Mouse (Mus musculus): ENCODE data around the gene Rnase4. TPM values are rescaled to one million over a fixed set of nuclear protein-coding genes. Genes with fewer than 3 reads are reported as not detected.

The Rnase4 gene
- polyA plus RNA-seq, 1 experiment from 2014 or later, result 8.9 TPM

DNA sequence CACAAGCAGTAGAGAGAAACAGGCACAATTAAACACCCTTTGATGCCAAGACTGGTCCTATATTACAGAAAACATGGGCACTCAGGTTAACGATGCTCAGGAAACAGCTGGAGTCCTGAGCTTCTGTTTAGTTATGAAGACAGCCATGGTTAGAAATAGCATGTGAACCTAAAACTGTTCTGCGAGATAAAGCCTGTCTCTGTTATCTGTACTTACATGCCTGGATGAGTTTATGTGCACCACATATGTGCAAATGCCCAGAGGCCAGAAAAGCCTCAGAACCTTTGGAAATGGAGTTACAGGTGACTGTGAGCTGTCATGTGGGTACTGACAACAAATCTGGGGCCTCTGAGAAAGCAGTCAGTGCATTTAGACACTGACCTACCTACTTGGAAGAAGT lies 53.1 kb downstream of the Rnase4 start:
- no peaks in the 10 kb centered on the region for H3K27me3 ChIP-seq (ENCODE audit: insufficient read depth, poor library complexity, severe bottlenecking)
- no peak for DNase-seq (ENCODE audit: low spot score)
- H3K4me3 ChIP-seq, result no peak overlapping the region
- H3K9me3 ChIP-seq, result no peaks in the 10 kb centered on the region
- WGBS, result 62% methylated on average over 2 of the region's 2 CpGs
- no peaks in the 10 kb centered on the region for H3K36me3 ChIP-seq
- no peak overlapping the region for H3K27ac ChIP-seq
- 0 out of 2 replicates have a peak, but pooled peaks cover 6% of the 10 kb centered on the region for H3K4me1 ChIP-seq

DNA sequence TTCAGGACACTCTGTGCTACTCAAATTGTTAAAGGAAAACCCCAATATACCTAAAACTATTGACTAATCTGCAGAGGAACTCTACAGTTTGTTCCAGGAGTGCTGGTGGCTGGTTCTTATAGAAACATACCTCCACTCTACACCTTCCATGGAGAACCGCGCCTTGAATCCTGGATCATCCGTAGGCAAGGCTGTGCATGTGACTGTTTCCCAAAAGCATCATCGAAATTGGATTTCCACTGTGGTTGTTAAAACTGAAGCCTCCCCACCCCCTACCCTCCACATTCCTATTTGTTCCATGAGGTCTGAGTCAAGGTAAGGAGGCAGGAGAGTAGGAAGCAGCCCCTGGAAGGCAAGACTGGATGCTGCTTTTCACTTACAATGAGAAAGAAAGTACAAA lies 53.6 kb downstream of the Rnase4 start:
- Histone ChIP-seq H3K4me1 (0 out of 2 replicates have a peak, but pooled peaks cover 6% of the 10 kb centered on the region), H3K27ac (no peak overlapping the region), H3K4me3 (no peak overlapping the region), H3K9me3 (no peaks in the 10 kb centered on the region), H3K27me3 (ENCODE audit: insufficient read depth, poor library complexity, severe bottlenecking) (no peaks in the 10 kb centered on the region), H3K36me3 (no peaks in the 10 kb centered on the region)
- DNase-seq (ENCODE audit: low spot score), result no peak
- WGBS, result 92% methylated on average over 4 of the region's 4 CpGs

GRCm38 (mm10) chr14:51145521-51145920 lies 54.6 kb downstream of the Rnase4 start:
- H3K4me1 ChIP-seq, result 0 out of 2 replicates have a peak, but pooled peaks cover 6% of the 10 kb centered on the region
- H3K4me3 ChIP-seq, result no peak overlapping the region
- H3K27me3 ChIP-seq (ENCODE audit: insufficient read depth, poor library complexity, severe bottlenecking), result no peaks in the 10 kb centered on the region
- no peaks in the 10 kb centered on the region for H3K9me3 ChIP-seq
- H3K27ac ChIP-seq, result no peak overlapping the region
- H3K36me3 ChIP-seq, result no peaks in the 10 kb centered on the region
- DNase-seq (ENCODE audit: low spot score), result no peak
- 84% methylated on average over 6 of the region's 6 CpGs for WGBS

GRCm38 (mm10) chr14:51146685-51147084 lies 55.8 kb downstream of the Rnase4 start, which contains the start of gene Rnase1:
Gene Rnase1 (minus strand): TSS chr14:51146785.
- no peaks in the 10 kb centered on the region for H3K36me3 ChIP-seq
- no peak for DNase-seq (ENCODE audit: low spot score)
- 61% methylated on average over 2 of the region's 2 CpGs for WGBS
- no peak within 1 kb of the TSS for H3K4me3 ChIP-seq
- no peaks in the 10 kb centered on the region for H3K9me3 ChIP-seq
- H3K27me3 ChIP-seq (ENCODE audit: insufficient read depth, poor library complexity, severe bottlenecking), result no peaks in the 10 kb centered on the region
- no peak within 1 kb of the TSS for H3K27ac ChIP-seq
- H3K4me1 ChIP-seq, result 0 out of 2 replicates have a peak, but pooled peaks cover 6% of the 10 kb centered on the region

GRCm38 (mm10) chr14:51148006-51148405 lies 57.1 kb downstream of the Rnase4 start:
- Histone ChIP-seq H3K4me1 (0 out of 2 replicates have a peak, but pooled peaks cover 6% of the 10 kb centered on the region), H3K27ac (no peak overlapping the region), H3K36me3 (no peaks in the 10 kb centered on the region), H3K27me3 (ENCODE audit: insufficient read depth, poor library complexity, severe bottlenecking) (no peaks in the 10 kb centered on the region), H3K4me3 (no peak overlapping the region), H3K9me3 (no peaks in the 10 kb centered on the region)
- no peak for DNase-seq (ENCODE audit: low spot score)
- 46% methylated on average over 3 of the region's 3 CpGs for WGBS

- Histone ChIP-seq H3K36me3 (no peaks in the 10 kb centered on the region), H3K27me3 (ENCODE audit: insufficient read depth, poor library complexity, severe bottlenecking) (no peaks in the 10 kb centered on the region), H3K4me3 (no peak overlapping the region), H3K9me3 (no peaks in the 10 kb centered on the region), H3K27ac (no peak overlapping the region), H3K4me1 (0 out of 2 replicates have a peak, but pooled peaks cover 6% of the 10 kb centered on the region)
- 59% methylated on average over 5 of the region's 5 CpGs for WGBS
- DNase-seq (ENCODE audit: low spot score), result no peak
These were observed 58.3 kb downstream of the Rnase4 start for GRCm38 (mm10) chr14:51149164-51149563.

DNA sequence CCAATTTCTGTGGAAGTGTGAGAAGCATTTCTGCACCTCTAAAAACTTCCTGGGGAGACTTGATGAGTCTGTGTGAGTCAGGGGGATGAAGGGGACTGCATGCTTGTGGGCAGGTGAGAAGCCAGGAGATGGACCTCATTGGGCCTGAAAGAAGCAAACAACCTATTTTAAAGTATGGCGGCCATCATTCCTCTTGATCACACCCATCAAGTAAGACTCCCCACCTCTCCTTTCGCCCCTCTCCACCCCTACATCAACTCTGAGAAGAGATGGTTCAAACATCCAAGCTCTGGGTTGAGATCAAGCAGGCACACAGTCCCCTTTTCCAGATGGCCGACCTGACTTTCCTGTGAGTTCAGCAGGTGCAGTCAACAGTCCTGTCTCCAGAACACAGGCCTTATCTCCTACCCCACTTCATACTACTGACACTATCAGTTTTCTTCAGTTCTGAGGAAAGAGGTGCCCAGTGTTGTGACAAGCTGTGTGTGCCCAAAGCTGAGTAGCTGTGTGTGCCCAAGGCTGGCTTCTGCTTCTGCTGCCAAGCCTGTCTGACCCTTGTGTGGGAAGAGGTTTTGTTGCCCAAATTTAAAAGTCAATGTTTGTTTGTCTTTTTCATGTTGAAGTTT lies 59.4 kb downstream of the Rnase4 start:
- no peaks in the 10 kb centered on the region for H3K36me3 ChIP-seq
- no peaks in the 10 kb centered on the region for H3K9me3 ChIP-seq
- no peak overlapping the region for H3K4me3 ChIP-seq
- H3K27ac ChIP-seq, result no peak overlapping the region
- 0 out of 2 replicates have a peak, but pooled peaks cover 6% of the 10 kb centered on the region for H3K4me1 ChIP-seq
- no peak for DNase-seq (ENCODE audit: low spot score)
- no peaks in the 10 kb centered on the region for H3K27me3 ChIP-seq (ENCODE audit: insufficient read depth, poor library complexity, severe bottlenecking)
- 70% methylated on average over 3 of the region's 3 CpGs for WGBS

DNA sequence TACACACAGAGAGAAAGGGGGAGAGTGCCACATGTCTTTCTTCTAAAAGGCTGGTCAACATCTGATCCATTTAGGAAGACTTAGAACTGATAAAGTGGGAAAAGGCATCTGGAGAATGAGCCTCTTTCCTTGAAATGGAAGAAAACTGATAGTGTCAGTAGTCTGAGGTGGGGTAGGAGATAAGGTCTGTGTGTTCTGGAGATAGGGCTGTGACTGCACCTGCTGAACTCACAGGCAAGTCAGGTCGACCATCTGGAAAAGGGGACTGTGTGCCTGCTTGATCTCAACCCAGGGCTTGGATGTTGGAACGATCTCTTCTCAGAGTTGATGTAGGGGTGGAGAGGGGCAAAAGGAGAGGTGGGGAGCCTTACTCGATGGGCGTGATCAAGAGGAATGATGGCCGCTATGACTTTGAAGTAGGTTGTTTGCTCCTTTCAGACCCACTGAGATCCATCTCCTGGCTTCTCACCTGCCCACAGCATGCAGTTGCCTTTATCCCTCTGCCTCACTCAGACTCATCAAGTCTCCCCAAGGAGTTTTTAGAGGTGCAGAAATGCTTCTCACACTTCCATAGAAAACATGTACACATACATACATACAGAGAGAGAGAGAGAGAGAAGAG lies 61.5 kb downstream of the Rnase4 start:
- H3K9me3 ChIP-seq, result no peaks in the 10 kb centered on the region
- 34% methylated on average over 5 of the region's 5 CpGs for WGBS

More for the DNA sequence above, 61.5 kb downstream of the Rnase4 start:
- Histone ChIP-seq H3K36me3 (no peaks in the 10 kb centered on the region), H3K27me3 (ENCODE audit: insufficient read depth, poor library complexity, severe bottlenecking) (no peaks in the 10 kb centered on the region), H3K4me1 (0 out of 2 replicates have a peak, but pooled peaks cover 6% of the 10 kb centered on the region), H3K27ac (no peak overlapping the region), H3K4me3 (no peak overlapping the region)
- DNase-seq (ENCODE audit: low spot score), result no peak

Other genes starting within 250 kb of the Rnase4 start
- gene Tep1, start 220.5 kb upstream of the Rnase4 start, polyA plus RNA-seq (2016; fragmentation: Nextera tagmentation; extraction: Ambion mirVana), result 4.6 and 6.2 TPM in 2 replicates
- 0.19 TPM in 1 of 2 replicates, not detected in the other for gene Klhl33, start 193.6 kb upstream of the Rnase4 start, polyA plus RNA-seq (2016; fragmentation: Nextera tagmentation; extraction: Ambion mirVana)
- gene Osgep, start 166.2 kb upstream of the Rnase4 start, polyA plus RNA-seq (2016; fragmentation: Nextera tagmentation; extraction: Ambion mirVana), result 132 and 145 TPM in 2 replicates
- 220 and 306 TPM in 2 replicates for gene Apex1, start 166.1 kb upstream of the Rnase4 start, polyA plus RNA-seq (2016; fragmentation: Nextera tagmentation; extraction: Ambion mirVana)
- 36.1 and 44.7 TPM in 2 replicates for gene Pip4p1, start 160.2 kb upstream of the Rnase4 start, polyA plus RNA-seq (2016; fragmentation: Nextera tagmentation; extraction: Ambion mirVana)
- 44.3 and 63.0 TPM in 2 replicates for gene Pnp, start 160.0 kb upstream of the Rnase4 start, polyA plus RNA-seq (2016; fragmentation: Nextera tagmentation; extraction: Ambion mirVana)
- gene Gm49342, start 146.6 kb upstream of the Rnase4 start, polyA plus RNA-seq (2016; fragmentation: Nextera tagmentation; extraction: Ambion mirVana), result not detected in 2 replicates
- 0.34 TPM in 1 of 2 replicates, not detected in the other for gene Pnp2, start 135.1 kb upstream of the Rnase4 start, polyA plus RNA-seq (2016; fragmentation: Nextera tagmentation; extraction: Ambion mirVana)
- 0.11 and 0.31 TPM in 2 replicates for gene Rnase10, start 83.3 kb upstream of the Rnase4 start, polyA plus RNA-seq (2016; fragmentation: Nextera tagmentation; extraction: Ambion mirVana)
- not detected in 2 replicates for gene Rnase9, start 49.2 kb upstream of the Rnase4 start, polyA plus RNA-seq (2016; fragmentation: Nextera tagmentation; extraction: Ambion mirVana)
- gene Rnase11, start 40.9 kb upstream of the Rnase4 start, polyA plus RNA-seq (2016; fragmentation: Nextera tagmentation; extraction: Ambion mirVana), result not detected in 2 replicates
- gene Rnase12, start 33.4 kb upstream of the Rnase4 start, polyA plus RNA-seq (2016; fragmentation: Nextera tagmentation; extraction: Ambion mirVana), result 0.28 and 0.53 TPM in 2 replicates
- not detected in 2 replicates for gene Olfr750, start 16.6 kb upstream of the Rnase4 start, polyA plus RNA-seq (2016; fragmentation: Nextera tagmentation; extraction: Ambion mirVana)
- 1.8 and 3.0 TPM in 2 replicates for gene Ang, start 73 bp downstream of the Rnase4 start, polyA plus RNA-seq (2016; fragmentation: Nextera tagmentation; extraction: Ambion mirVana)
- 0.13 TPM in 1 of 2 replicates, not detected in the other for gene Eddm3b, start 23.3 kb downstream of the Rnase4 start, polyA plus RNA-seq (2016; fragmentation: Nextera tagmentation; extraction: Ambion mirVana)
- 0.14 and 0.87 TPM in 2 replicates for gene Rnase6, start 32.8 kb downstream of the Rnase4 start, polyA plus RNA-seq (2016; fragmentation: Nextera tagmentation; extraction: Ambion mirVana)
- not detected in 2 replicates for gene Rnase1, start 55.7 kb downstream of the Rnase4 start, polyA plus RNA-seq (2016; fragmentation: Nextera tagmentation; extraction: Ambion mirVana)
- not detected in 2 replicates for gene Rnase2b, start 71.2 kb downstream of the Rnase4 start, polyA plus RNA-seq (2016; fragmentation: Nextera tagmentation; extraction: Ambion mirVana)
- gene Ang2, start 108.1 kb downstream of the Rnase4 start, polyA plus RNA-seq (2016; fragmentation: Nextera tagmentation; extraction: Ambion mirVana), result not detected in 2 replicates
- not detected in 2 replicates for gene Ear14, start 112.3 kb downstream of the Rnase4 start, polyA plus RNA-seq (2016; fragmentation: Nextera tagmentation; extraction: Ambion mirVana)
- gene Rnase2a, start 165.0 kb downstream of the Rnase4 start, polyA plus RNA-seq (2016; fragmentation: Nextera tagmentation; extraction: Ambion mirVana), result not detected in 2 replicates